26 mouse cellular contexts compared by ENCODE assay signal in the genomic region with DNA sequence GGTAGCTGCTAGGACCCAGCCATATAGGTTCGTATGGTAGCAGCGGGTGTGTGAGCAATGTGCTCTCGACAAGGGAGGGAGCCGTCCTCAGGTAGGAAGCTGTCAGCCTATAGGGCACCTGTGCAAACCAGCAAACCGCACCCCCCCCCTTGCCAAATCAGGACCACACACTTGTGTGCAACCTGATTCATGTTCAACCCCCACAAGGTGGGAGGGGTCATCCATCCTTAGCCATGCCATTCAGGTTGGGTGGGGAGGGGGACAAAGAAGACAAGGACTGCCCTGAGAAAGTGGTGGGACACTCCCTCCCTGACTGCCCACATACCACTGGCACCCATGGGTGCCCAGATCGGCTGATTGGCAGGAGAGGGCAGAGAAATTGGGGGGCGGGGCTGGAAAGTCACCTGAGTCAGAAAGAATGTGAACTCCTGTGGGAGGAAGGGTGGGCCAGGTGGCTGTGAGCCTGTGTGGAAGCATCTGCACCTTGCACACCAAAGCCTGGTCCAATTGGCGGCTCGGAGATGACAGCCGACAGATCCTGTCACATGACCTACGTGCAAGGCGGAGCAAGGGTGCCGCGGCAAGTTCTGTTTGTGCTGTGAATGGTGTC. TPM values are rescaled to one million over a fixed set of nuclear protein-coding genes. Genes with fewer than 3 reads are reported as not detected.
DNase-seq lines count a peak whose midpoint lies in the region; ATAC-seq and TF ChIP-seq lines count a peak whose summit lies in the region.
"Had no signal": no experiment of that assay in that cellular context is flagged by ENCODE, and none has a peak within 500 bp of the region (broad histone marks: within the 10 kb centered on the region; RNA-seq: fewer than 3 reads in every experiment).

No protein-coding gene starts in this region.

- peak; percentile 19; the same call in 1 of the 2 replicates for TF ChIP-seq POLR2A in lung, adult 2 months (IDR thresholded peaks at IDR 0.05; ENCODE audit: borderline replicate concordance, extremely low read depth, low read depth, low read length)

- no peak overlapping the region for H3K9ac ChIP-seq in ES-E14 (ENCODE audit: insufficient read depth, low read depth, low read length, poor library complexity, severe bottlenecking)
- H3K9ac ChIP-seq: embryonic facial prominence, embryonic 12.5 days; embryonic facial prominence, embryonic 15.5 days; forebrain, postnatal 0 days; hindbrain, embryonic 13.5 days had no signal

- peak; percentile 18 for DNase-seq in gastrocnemius, adult 2 months
- no peak for DNase-seq in gastrocnemius, adult 8-10 months (ENCODE audit: low spot score in 2 of 2)
- DNase-seq in lung, adult 2 months, result no peak
- no peak for DNase-seq in lung, postnatal 14 days
- DNase-seq in ES-E14 (ENCODE audit: low read depth, low spot score) (no peak), ZHBTc4 (ENCODE audit: low read depth, low spot score) (peak; percentile 52)
- DNase-seq in thymus, postnatal 0 days (ENCODE audit: low spot score), result no peak
- DNase-seq: adrenal gland, adult 8-10 months; adrenal gland, postnatal 25 days; cerebellum, adult 11-12 months; cerebellum, adult 8-10 months; cerebellum, postnatal 14 days; forebrain, postnatal 0 days; gastrocnemius, postnatal 14 days; heart, adult 18-20 months; heart, postnatal 36 days; kidney, adult 2 months had no signal

- intact Hi-C loops in gastrocnemius, adult 2 months (cut with DNase I), result no loop called here

- 85% methylated on average over 14 of the region's 14 CpGs for WGBS in lung, adult 2 months

- H3K9me3 ChIP-seq in ES-E14 (ENCODE audit: control insufficient read depth, insufficient read depth, low read depth, low read length), result no peaks in the 10 kb centered on the region
- H3K9me3 ChIP-seq: embryonic facial prominence, embryonic 12.5 days; embryonic facial prominence, embryonic 15.5 days; hindbrain, embryonic 10.5 days; hindbrain, embryonic 13.5 days had no signal

- no peaks in the 10 kb centered on the region for H3K4me1 ChIP-seq in lung, adult 2 months (ENCODE audit: control insufficient read depth, insufficient read depth, low read length)
- peaks cover 0 to 32% of the 10 kb centered on the region in 2 experiments; a peak in 2 of 4 replicates for H3K4me1 ChIP-seq in ES-E14 (ENCODE audit: control insufficient read depth in 2 of 2, insufficient read depth in 2 of 2, low read length in 2 of 2, poor library complexity in 1 of 2)
- H3K4me1 ChIP-seq: embryonic facial prominence, embryonic 12.5 days; embryonic facial prominence, embryonic 15.5 days; hindbrain, embryonic 13.5 days had no signal

- in situ Hi-C loops in ES-E14 (cut with MboI; ENCODE audit: low sequenced_read_pairs in 2 of 2, unreplicated experiment in 2 of 2), result no loop called here

- H3K36me3 ChIP-seq in ES-E14 (ENCODE audit: control insufficient read depth, insufficient read depth, low read length, poor library complexity, severe bottlenecking), result peaks cover 54% of the 10 kb centered on the region
- H3K36me3 ChIP-seq: embryonic facial prominence, embryonic 12.5 days; embryonic facial prominence, embryonic 15.5 days had no signal

- no peak for TF ChIP-seq CTCF in gastrocnemius, adult 2 months (IDR thresholded peaks at IDR 0.05)
- TF ChIP-seq CTCF in lung, adult 2 months (IDR thresholded peaks at IDR 0.05; ENCODE audit: insufficient read depth, low read length), result no peak

- no peak for ATAC-seq in activated CD4-positive, CD25-positive, alpha-beta regulatory T cell, adult 4 months
- ATAC-seq: forebrain, embryonic 14.5 days; forebrain, postnatal 0 days; hindbrain, embryonic 16.5 days; intestine, postnatal 0 days; Patski had no signal

- no peak overlapping the region for H3K27ac ChIP-seq in gastrocnemius, adult 2 months
- H3K27ac ChIP-seq in ES-E14 (ENCODE audit: insufficient read depth, low read depth, low read length, poor library complexity, severe bottlenecking), result peak overlapping the region; percentile 19; the same call in 1 of the 2 replicates
- H3K27ac ChIP-seq: embryonic facial prominence, embryonic 12.5 days; embryonic facial prominence, embryonic 15.5 days; hindbrain, embryonic 10.5 days; hindbrain, embryonic 13.5 days had no signal

- no peak overlapping the region for H3K4me3 ChIP-seq in gastrocnemius, adult 2 months
- H3K4me3 ChIP-seq in lung, adult 2 months (replicated peaks; ENCODE audit: extremely low read depth, low read depth, low read length), result no peak overlapping the region
- H3K4me3 ChIP-seq in ES-E14 (ENCODE audit: insufficient read depth in 1 of 2, low read depth in 1 of 2, low read length in 2 of 2, poor library complexity in 1 of 2, severe bottlenecking in 1 of 2), result no peak overlapping the region
- H3K4me3 ChIP-seq: embryonic facial prominence, embryonic 12.5 days; embryonic facial prominence, embryonic 15.5 days; hindbrain, embryonic 10.5 days; hindbrain, embryonic 13.5 days had no signal

TF ChIP-seq in ES-E14, 5 proteins besides CTCF, POLR2A, EP300 and RAD21:
- no peak for TF ChIP-seq CHD2 (IDR thresholded peaks at IDR 0.05; ENCODE audit: low read depth, low read length)
- no peak for TF ChIP-seq ZC3H11A (IDR thresholded peaks at IDR 0.05; ENCODE audit: borderline replicate concordance, low read depth, low read length)
- no peak for TF ChIP-seq HCFC1 (IDR thresholded peaks at IDR 0.05; ENCODE audit: borderline replicate concordance, insufficient read depth, low read length)
- TF ChIP-seq MAFK (IDR thresholded peaks at IDR 0.05; ENCODE audit: insufficient read depth, low read depth, low read length), result no peak
- TF ChIP-seq ZNF384 (IDR thresholded peaks at IDR 0.05; ENCODE audit: low read depth, low read length), result no peak

RNA-seq across cellular contexts. Expression of gene Apobec3, which starts 25.8 kb away (rescaled TPM):
- total RNA-seq in gastrocnemius, adult 2 months (2021), result 1 to 10 TPM; 2.4 to 2.6 TPM
- 1 to 10 TPM; 1.4 to 2.4 (median 2.0) TPM for total RNA-seq in gastrocnemius, adult 8-10 months (2022)
- 29.7 and 36.7 TPM in 2 replicates for polyA plus RNA-seq in lung, adult 2 months (2012; rRNA removed)
- total RNA-seq in ES-E14 (2012; rRNA removed), result 39.9 and 42.4 TPM in 2 replicates
- polyA plus RNA-seq in activated CD4-positive, CD25-positive, alpha-beta regulatory T cell, adult 4 months (2017; shearing (Covaris generic)), result 100 to 1,000 TPM; 505 to 519 TPM
- 149 and 159 TPM in 2 replicates for polyA plus RNA-seq in thymus, postnatal 0 days (2015; fragmentation: Nextera tagmentation; extraction: Ambion mirVana)

RNA-seq across cellular contexts. Expression of gene Cbx7, which starts 53.7 kb away (rescaled TPM):
- total RNA-seq in gastrocnemius, adult 2 months (2021), result 10 to 100 TPM; 18.9 to 19.6 TPM
- total RNA-seq in gastrocnemius, adult 8-10 months (2022), result 10 to 100 TPM; 19.1 to 26.4 (median 20.8) TPM
- polyA plus RNA-seq in lung, adult 2 months (2012; rRNA removed), result 72.5 and 75.9 TPM in 2 replicates
- 171 and 233 TPM in 2 replicates for total RNA-seq in ES-E14 (2012; rRNA removed)
- polyA plus RNA-seq in activated CD4-positive, CD25-positive, alpha-beta regulatory T cell, adult 4 months (2017; shearing (Covaris generic)), result 10 to 100 TPM; 21.9 to 30.3 TPM
- 8.3 and 10.1 TPM in 2 replicates for polyA plus RNA-seq in thymus, postnatal 0 days (2015; fragmentation: Nextera tagmentation; extraction: Ambion mirVana)

Comparison
In these comparisons a context has a peak if more than half of its experiments do, and no peak if none do; other contexts are left out.
1. DNase-seq: peak in gastrocnemius, adult 2 months (single experiment) and ZHBTc4 (single experiment); none in gastrocnemius, adult 8-10 months (0 of 2), lung, adult 2 months (single experiment), lung, postnatal 14 days (single experiment), ES-E14 (single experiment) and thymus, postnatal 0 days (single experiment).
2. RNA of gene Apobec3, which starts 25.8 kb away (total RNA-seq): 39.9 to 42.4 TPM in ES-E14; 2.4 to 2.6 TPM in gastrocnemius, adult 2 months and 1.4 to 2.4 TPM in gastrocnemius, adult 8-10 months; every median in the first group is over 10 times any median in the second.